Mouse (Mus musculus): ENCODE results near the gene Hmga2.
"Not testable (repeated sequence)": the region's sequence is repeated elsewhere in the genome, so short reads cannot be mapped to it uniquely, and the experiment has no call there.

Hmga2 gene

GRCm38 (mm10) chr10:120391971-120392716 is 84.1 kb downstream of the Hmga2 start:
- no peak for DNase-seq (ENCODE audit: low spot score)

GRCm38 (mm10) chr10:120390912-120391835 is 85.1 kb downstream of the Hmga2 start:
- no peak for DNase-seq (ENCODE audit: low spot score)

GRCm38 (mm10) chr10:120389707-120390106 is 86.6 kb downstream of the Hmga2 start:
- no peak for DNase-seq (ENCODE audit: low spot score)

GRCm38 (mm10) chr10:120388966-120389365 is 87.3 kb downstream of the Hmga2 start:
- DNase-seq (ENCODE audit: low spot score) = no peak

GRCm38 (mm10) chr10:120388400-120388871 is 87.8 kb downstream of the Hmga2 start:
- DNase-seq (ENCODE audit: low spot score) = no peak

- no peak for DNase-seq (ENCODE audit: low spot score)
Measured at GRCm38 (mm10) chr10:120387105-120387504, 89.2 kb downstream of the Hmga2 start.

GRCm38 (mm10) chr10:120384797-120385600 is 91.3 kb downstream of the Hmga2 start:
- no peak for DNase-seq (ENCODE audit: low spot score)

- no peak for DNase-seq (ENCODE audit: low spot score)
Measured at GRCm38 (mm10) chr10:120384040-120384439, 92.2 kb downstream of the Hmga2 start.

- DNase-seq (ENCODE audit: low spot score) = no peak
Measured at GRCm38 (mm10) chr10:120377795-120378194, 98.5 kb downstream of the Hmga2 start.

- peak; percentile 77 for DNase-seq (ENCODE audit: low spot score)
Measured at GRCm38 (mm10) chr10:120377327-120377752, 98.9 kb downstream of the Hmga2 start.

- DNase-seq (ENCODE audit: low spot score) = no peak
Measured at GRCm38 (mm10) chr10:120375438-120375837, 100.8 kb downstream of the Hmga2 start.

- DNase-seq (ENCODE audit: low spot score) = no peak
Measured at GRCm38 (mm10) chr10:120371215-120371614, 105.1 kb downstream of the Hmga2 start.

- no peak for DNase-seq (ENCODE audit: low spot score)
Measured at GRCm38 (mm10) chr10:120369187-120369805, 107.0 kb downstream of the Hmga2 start.

GRCm38 (mm10) chr10:120366173-120366592 is 110.1 kb downstream of the Hmga2 start:
- DNase-seq (ENCODE audit: low spot score) = not testable (repeated sequence)

- DNase-seq (ENCODE audit: low spot score) = no peak
Measured at GRCm38 (mm10) chr10:120365380-120366172, 110.7 kb downstream of the Hmga2 start.

- no peak for DNase-seq (ENCODE audit: low spot score)
Measured at GRCm38 (mm10) chr10:120363983-120364582, 112.2 kb downstream of the Hmga2 start.

- DNase-seq (ENCODE audit: low spot score) = not testable (repeated sequence)
Measured at GRCm38 (mm10) chr10:120363298-120363982, 112.8 kb downstream of the Hmga2 start.

GRCm38 (mm10) chr10:120354523-120355030 is 121.7 kb downstream of the Hmga2 start:
- no peak for DNase-seq (ENCODE audit: low spot score)

- DNase-seq (ENCODE audit: low spot score) = no peak
Measured at GRCm38 (mm10) chr10:120345325-120345724, 130.9 kb downstream of the Hmga2 start.
